Mouse (Mus musculus): Measurements from ENCODE around the gene Fam213b. TPM values are rescaled to one million over a fixed set of nuclear protein-coding genes. Genes with fewer than 3 reads are reported as not detected.
A peak's percentile ranks its signal among the peaks of the same experiment; 100 is the strongest.

Fam213b gene
- polyA plus RNA-seq, 1 experiment from 2014 or later, result 38.0 TPM

DNA sequence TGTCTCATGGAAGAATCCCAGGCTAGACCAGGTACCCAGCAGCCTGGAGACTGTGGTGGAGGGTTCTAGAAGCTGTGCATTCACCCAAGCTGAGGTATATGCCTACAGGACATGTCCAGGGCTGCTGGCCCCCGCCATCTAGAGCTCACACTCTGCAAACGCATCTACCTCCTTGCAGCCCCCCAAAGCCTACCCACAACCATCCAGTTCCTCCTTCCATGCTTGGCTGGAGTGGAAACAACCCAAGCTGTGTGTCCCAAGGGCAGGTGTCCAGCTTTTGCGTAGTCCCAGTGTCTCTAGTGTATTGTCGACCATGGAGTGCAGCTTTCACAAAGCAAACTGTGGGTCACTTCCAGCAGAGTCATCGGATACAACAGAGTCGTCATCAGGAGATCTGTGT, 31.7 kb downstream of the Fam213b start:
- Histone ChIP-seq H3K27ac (no peak overlapping the region), H3K9ac (no peak overlapping the region), H3K4me3 (no peak overlapping the region), H3K36me3 (no peaks in the 10 kb centered on the region), H3K9me3 (replicated peaks) (no peaks in the 10 kb centered on the region), H3K27me3 (peaks cover 25% of the 10 kb centered on the region), H3K4me2 (replicated peaks) (no peak overlapping the region), H3K4me1 (peaks cover 21% of the 10 kb centered on the region)
- ATAC-seq (ENCODE audit: low FRiP score), result no peak
- 88% methylated on average over 6 of the region's 6 CpGs for WGBS

DNA sequence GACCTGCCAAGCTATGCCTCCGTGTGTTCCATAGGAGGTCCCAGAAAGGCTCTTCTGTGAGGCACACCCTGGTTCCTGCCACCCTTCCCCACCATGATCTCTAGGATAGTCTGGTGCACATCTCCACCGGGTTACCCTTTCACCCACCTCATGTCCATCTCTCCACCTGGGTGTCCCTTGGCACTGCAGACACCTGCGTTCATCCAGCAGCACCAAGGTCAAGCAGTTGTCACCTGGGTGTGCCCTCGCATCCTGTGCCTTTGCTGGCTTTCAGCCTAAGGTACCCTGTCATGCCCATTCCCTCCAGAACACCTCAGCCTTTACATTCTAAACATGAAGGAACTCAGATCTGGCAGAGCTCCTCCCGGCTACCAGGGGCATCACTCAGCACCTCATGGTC, 32.5 kb downstream of the Fam213b start:
- Histone ChIP-seq H3K4me2 (replicated peaks) (no peak overlapping the region), H3K36me3 (no peaks in the 10 kb centered on the region), H3K4me1 (peaks cover 13% of the 10 kb centered on the region), H3K9ac (no peak overlapping the region), H3K27me3 (peaks cover 19% of the 10 kb centered on the region), H3K9me3 (replicated peaks) (no peaks in the 10 kb centered on the region), H3K27ac (no peak overlapping the region), H3K4me3 (no peak overlapping the region)
- WGBS, result 86% methylated on average over 5 of the region's 5 CpGs
- ATAC-seq (ENCODE audit: low FRiP score), result no peak

DNA sequence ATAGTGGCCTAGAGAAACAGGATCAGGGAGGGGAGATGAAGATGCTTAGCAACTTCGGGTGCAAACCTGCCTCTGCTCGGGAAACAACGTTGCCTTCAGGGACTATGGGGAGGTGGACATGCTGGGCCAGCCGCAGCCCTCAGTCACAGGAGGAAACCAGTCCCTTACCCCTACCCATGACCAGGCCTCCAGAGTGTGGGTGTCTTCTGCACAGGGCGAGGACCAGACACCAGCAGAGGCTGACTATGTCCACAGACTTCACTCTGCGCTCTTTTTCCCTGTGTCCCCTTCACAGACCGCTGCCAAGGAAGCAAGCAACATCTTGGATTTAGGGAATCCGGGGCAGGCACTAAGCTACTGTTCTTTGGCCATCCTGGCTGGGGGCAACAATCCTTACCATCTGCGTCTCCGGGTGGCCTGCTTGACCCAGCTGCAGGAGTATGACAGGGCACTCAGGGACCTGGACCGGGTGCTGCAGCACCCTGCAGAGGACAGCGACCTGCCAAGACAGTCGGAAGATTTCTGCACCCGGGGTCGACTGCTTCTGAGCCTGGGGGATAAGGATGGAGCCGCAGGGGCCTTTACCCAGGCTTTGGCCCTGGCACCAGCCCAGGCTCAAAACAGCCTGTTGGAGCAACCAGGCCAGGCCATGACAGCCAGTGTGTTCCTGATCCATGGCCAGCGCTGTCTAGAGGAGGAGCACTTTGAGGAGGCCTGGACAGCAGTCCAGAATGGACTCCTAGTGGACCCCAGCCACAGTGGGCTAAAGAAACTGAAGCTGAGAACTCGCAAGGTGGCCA, 33.8 kb downstream of the Fam213b start:
- Histone ChIP-seq H3K4me3 (no peak overlapping the region), H3K4me1 (peaks cover 13% of the 10 kb centered on the region), H3K27ac (peak overlapping the region; percentile 79), H3K36me3 (no peaks in the 10 kb centered on the region), H3K9me3 (replicated peaks) (no peaks in the 10 kb centered on the region), H3K9ac (peak overlapping the region; percentile 62), H3K27me3 (peaks cover 14% of the 10 kb centered on the region), H3K4me2 (replicated peaks) (peak overlapping the region; percentile 54)
- ATAC-seq (ENCODE audit: low FRiP score), result 0 out of 2 replicates have a peak, but pooled peaks have one; percentile 27
- 84% methylated on average over 18 of the region's 18 CpGs for WGBS

DNA sequence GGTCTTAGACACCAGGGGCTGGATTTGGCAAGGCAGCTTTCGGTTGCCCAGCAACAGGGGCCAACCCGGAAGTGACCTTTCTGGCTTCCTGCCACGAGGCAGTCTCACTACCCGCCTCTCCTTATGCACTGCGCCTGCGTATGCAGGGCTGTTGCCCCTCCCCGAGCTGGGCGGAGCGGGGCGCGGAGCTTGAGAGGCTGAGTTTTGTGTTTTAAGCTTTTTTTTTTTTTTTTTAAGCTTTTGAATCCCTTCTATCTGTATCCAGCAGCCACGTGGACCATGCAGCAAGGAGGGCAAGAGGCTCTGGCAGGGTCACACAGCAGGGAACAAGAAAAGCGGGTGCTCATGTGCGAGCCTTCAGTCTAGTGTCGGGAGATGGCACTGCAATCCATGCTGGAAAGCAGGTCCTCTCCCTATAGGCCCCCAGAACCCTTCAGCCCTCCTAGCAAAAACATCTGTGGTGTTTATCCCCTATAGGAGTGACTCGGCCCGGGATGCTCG, 34.6 kb downstream of the Fam213b start:
- 2% methylated on average over 18 of the region's 18 CpGs for WGBS
- Histone ChIP-seq H3K4me1 (peaks cover 13% of the 10 kb centered on the region), H3K4me2 (replicated peaks) (peak overlapping the region; percentile 54), H3K9me3 (replicated peaks) (no peaks in the 10 kb centered on the region), H3K9ac (peak overlapping the region; percentile 62), H3K27me3 (peaks cover 14% of the 10 kb centered on the region), H3K4me3 (peak overlapping the region; percentile 33), H3K36me3 (no peaks in the 10 kb centered on the region), H3K27ac (peak overlapping the region; percentile 79)
- ATAC-seq (ENCODE audit: low FRiP score), result peak; percentile 88

DNA sequence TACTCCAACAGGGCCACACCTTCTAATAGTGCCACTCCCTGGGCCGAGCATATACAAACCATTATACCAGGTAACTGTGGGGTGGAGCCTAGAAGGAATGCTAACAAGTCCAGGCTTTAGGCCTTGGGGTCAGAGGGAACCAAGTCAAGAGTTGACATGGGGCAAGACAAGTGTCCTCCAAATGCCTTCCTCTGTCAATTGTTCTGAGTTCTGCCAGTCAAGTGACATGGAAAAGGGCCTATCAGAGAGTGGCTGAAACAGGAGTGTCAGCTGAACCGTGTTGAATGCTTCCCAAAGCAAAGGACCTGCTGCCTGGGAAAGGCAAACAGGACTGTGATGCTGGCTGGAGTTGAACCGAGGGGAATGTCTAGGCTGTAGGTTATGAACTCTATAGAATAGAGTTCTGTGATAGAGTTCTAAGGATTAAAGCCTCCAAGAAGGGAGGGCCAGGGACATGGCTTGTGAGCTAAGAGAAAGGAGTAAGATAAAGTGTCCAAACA, 35.4 kb downstream of the Fam213b start:
- H3K4me3 ChIP-seq, result no peak overlapping the region
- 87% methylated on average over 3 of the region's 3 CpGs for WGBS
- no peak overlapping the region for H3K9ac ChIP-seq
- peak overlapping the region; percentile 64; the same call in 1 of the 2 replicates for H3K27ac ChIP-seq
- H3K36me3 ChIP-seq, result no peaks in the 10 kb centered on the region
- H3K4me2 ChIP-seq (replicated peaks), result peak overlapping the region; percentile 54; the same call in 1 of the 2 replicates
- peaks cover 13% of the 10 kb centered on the region for H3K4me1 ChIP-seq
- peaks cover 16% of the 10 kb centered on the region for H3K27me3 ChIP-seq
- H3K9me3 ChIP-seq (replicated peaks), result no peaks in the 10 kb centered on the region
- ATAC-seq (ENCODE audit: low FRiP score), result no peak

DNA sequence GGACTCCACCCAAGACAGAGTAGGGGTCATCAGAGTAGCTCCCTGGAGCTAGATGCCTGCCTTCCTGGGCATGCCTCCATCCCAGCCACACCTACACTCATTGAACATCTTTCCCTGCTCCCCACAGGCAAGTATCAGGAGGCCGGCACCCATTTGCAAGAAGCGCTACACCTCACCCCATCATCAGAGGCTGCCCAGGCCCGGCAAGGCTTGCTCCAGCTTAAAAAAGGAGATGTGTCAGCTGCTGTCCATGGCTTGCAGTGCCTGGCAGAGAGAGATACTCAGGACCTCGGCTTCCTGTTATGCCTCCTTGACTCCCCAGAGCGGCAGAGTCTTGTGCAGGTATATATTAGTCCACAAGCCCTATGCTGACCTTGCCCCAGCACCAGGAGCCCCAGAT, 37.0 kb downstream of the Fam213b start:
- Histone ChIP-seq H3K4me2 (replicated peaks) (no peak overlapping the region), H3K9me3 (replicated peaks) (no peaks in the 10 kb centered on the region), H3K4me1 (peaks cover 13% of the 10 kb centered on the region), H3K36me3 (no peaks in the 10 kb centered on the region), H3K4me3 (no peak overlapping the region), H3K9ac (no peak overlapping the region), H3K27ac (no peak overlapping the region), H3K27me3 (peaks cover 9% of the 10 kb centered on the region)
- 78% methylated on average over 5 of the region's 5 CpGs for WGBS
- ATAC-seq (ENCODE audit: low FRiP score), result no peak

DNA sequence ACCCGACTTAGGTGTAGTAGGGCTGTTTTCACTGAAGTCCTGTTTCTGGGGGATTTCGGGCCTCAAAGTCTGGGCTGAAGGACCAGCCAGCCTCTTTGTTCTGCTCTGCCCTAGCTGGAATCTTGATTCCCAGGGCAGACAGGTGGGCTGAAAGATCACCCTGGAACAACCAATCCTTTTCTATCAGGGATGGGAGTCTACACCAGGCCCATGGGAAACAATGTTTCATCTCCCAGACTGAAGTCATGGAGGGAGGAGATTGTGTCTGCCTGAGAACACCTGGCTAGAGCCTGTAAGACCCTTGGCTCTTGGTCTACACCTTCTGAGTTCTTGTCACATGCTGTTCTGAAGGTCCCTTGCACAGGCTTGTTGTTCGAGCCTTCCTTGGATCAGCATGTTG, 40.3 kb downstream of the Fam213b start:
- H3K4me3 ChIP-seq, result no peak overlapping the region
- H3K9me3 ChIP-seq (replicated peaks), result no peaks in the 10 kb centered on the region
- peaks cover 33% of the 10 kb centered on the region for H3K27me3 ChIP-seq
- 78% methylated on average over 3 of the region's 3 CpGs for WGBS
- H3K9ac ChIP-seq, result no peak overlapping the region
- H3K4me2 ChIP-seq (replicated peaks), result no peak overlapping the region
- H3K27ac ChIP-seq, result no peak overlapping the region
- ATAC-seq (ENCODE audit: low FRiP score), result no peak
- H3K4me1 ChIP-seq, result peaks cover 6% of the 10 kb centered on the region
- no peaks in the 10 kb centered on the region for H3K36me3 ChIP-seq

DNA sequence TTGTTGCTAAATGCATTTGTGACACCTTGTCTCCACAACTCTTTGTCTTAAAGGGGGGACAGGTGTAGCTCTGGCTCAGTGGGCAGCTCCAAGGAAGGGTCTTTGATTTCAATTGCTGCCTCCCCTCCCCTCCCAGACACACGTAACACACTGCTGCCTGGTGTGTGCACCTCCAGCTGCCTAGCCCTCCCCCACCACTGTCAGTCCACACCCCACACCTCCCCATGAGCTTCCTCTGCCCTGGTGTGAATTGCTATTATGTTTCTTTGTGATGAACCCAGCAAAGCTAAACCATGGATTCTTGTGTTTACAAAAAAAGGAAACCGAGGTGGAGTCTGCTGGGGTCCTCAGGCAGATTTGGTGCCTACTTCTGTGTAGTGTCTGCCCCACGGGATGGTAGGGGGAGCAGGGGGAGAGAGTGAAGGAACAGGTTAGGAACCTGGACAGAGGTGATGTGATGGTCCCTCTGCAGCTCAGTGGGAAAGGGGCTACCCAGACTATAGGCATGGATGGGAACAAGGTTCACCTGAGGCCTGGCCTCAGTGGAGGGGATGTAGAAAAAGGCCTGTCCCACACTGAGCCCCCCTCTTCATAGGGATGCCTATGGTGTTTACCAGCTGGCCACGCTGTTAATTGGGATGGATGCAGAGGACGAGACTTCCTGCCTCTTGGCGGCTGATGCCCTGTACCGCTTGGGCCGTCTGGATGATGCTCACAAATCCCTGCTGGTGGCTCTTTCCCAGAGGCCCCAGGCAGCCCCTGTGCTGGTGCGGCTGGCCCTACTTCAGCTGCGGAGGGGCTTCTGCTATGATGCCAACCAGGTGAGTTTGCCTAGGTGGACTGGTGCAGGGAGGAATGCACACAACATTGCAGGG, 41.3 kb downstream of the Fam213b start:
- Histone ChIP-seq H3K27ac (no peak overlapping the region), H3K4me1 (peaks cover 6% of the 10 kb centered on the region), H3K9me3 (replicated peaks) (no peaks in the 10 kb centered on the region), H3K9ac (no peak overlapping the region), H3K4me3 (no peak overlapping the region), H3K4me2 (replicated peaks) (no peak overlapping the region), H3K27me3 (peaks cover 30% of the 10 kb centered on the region), H3K36me3 (no peaks in the 10 kb centered on the region)
- ATAC-seq (ENCODE audit: low FRiP score), result no peak
- 76% methylated on average over 10 of the region's 10 CpGs for WGBS

DNA sequence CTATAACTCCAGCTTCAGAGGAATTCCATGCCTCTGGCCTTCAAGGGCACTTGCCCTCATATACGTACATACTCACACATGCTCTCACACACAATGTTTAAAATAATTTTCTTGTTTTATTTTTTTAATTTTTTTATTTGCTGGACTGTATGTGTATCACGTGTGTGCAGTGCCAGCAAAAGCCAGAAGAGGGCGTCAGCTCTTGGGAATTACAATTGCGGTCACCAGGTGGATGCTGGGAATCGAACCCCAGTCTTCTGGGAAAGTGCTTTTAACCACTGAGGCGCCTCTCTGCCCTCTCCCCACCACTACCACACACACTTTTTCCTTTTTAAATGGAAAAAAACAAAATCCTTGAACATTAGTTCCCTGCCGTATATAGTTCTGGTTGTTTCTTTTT, 42.1 kb downstream of the Fam213b start:
- no peaks in the 10 kb centered on the region for H3K36me3 ChIP-seq
- peaks cover 6% of the 10 kb centered on the region for H3K4me1 ChIP-seq
- 89% methylated on average over 7 of the region's 7 CpGs for WGBS
- peak overlapping the region; percentile 88 for H3K4me2 ChIP-seq (replicated peaks)
- no peak overlapping the region for H3K9ac ChIP-seq
- H3K27me3 ChIP-seq, result peaks cover 28% of the 10 kb centered on the region
- ATAC-seq (ENCODE audit: low FRiP score), result 0 out of 2 replicates have a peak, but pooled peaks have one; percentile 8
- H3K9me3 ChIP-seq (replicated peaks), result no peaks in the 10 kb centered on the region
- H3K4me3 ChIP-seq, result peak overlapping the region; percentile 54; the same call in 1 of the 2 replicates
- 0 out of 2 replicates have a peak overlapping the region, but pooled peaks have one; percentile 79 for H3K27ac ChIP-seq

DNA sequence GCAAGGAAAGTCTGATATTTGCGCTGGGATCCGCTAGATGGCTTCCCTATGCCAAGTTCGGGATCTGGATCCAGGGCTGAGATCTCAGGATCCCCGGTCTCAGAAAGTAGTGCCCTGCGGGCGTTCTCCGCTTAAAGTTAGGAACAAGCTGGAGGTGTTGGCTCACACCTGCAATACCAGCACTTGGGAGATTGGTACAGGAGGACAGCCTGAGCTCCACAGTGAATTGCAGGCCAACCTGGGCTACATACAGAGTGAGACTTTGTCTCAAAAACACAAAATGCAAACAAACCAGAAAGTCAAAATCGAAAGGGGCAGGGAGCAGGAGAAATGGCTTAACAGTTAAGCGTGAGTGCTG, 42.5 kb downstream of the Fam213b start:
- H3K36me3 ChIP-seq, result no peaks in the 10 kb centered on the region
- ATAC-seq (ENCODE audit: low FRiP score), result peak; percentile 39; the same call in 1 of the 2 replicates
- WGBS, result 17% methylated on average over 9 of the region's 9 CpGs
- H3K27me3 ChIP-seq, result peaks cover 27% of the 10 kb centered on the region
- peak overlapping the region; percentile 79 for H3K27ac ChIP-seq
- no peaks in the 10 kb centered on the region for H3K9me3 ChIP-seq (replicated peaks)
- H3K4me2 ChIP-seq (replicated peaks), result peak overlapping the region; percentile 88
- H3K4me3 ChIP-seq, result peak overlapping the region; percentile 54
- peaks cover 6% of the 10 kb centered on the region for H3K4me1 ChIP-seq
- peak overlapping the region; percentile 3; the same call in 1 of the 2 replicates for H3K9ac ChIP-seq

DNA sequence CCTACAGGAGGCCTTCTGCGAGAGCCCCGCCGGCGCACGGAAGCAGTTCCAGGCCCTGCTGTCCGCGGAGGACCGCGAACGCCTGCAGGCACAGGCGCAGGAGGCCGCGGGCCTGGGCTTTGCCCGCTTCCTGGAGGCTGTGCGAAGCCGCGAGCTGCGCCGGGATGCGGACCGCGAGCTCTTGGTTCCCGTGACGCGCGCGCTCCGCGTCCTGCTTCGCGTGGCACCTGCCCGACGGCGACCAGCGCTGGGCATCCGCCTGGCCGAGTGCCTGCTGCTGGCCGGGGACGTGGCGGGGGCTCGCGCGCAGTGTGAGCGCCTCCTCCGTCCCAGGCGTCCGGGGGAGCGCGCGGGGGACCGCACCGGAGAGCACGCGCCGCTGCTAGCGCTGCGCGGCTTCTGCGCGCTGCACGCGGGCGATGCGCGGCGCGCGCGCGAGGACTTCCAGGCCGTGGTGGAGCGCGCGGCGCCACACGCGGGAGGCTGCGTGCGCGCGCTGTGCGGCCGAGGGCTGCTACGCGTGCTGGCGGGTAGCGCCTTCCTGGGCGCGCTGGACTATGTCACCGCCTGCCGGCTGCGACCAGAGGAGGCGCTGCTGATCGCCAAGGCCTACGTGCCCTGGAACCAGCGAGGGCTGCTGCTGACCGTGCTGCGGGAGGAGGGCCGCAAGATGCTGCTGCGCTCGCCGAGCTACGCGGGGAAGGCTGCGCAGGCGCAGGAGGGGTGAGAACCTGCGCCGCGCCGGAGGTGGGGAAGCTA, 43.0 kb downstream of the Fam213b start:
- peaks cover 27% of the 10 kb centered on the region for H3K27me3 ChIP-seq
- H3K9me3 ChIP-seq (replicated peaks), result no peaks in the 10 kb centered on the region
- H3K27ac ChIP-seq, result peak overlapping the region; percentile 79
- H3K9ac ChIP-seq, result peak overlapping the region; percentile 69
- H3K4me1 ChIP-seq, result peaks cover 6% of the 10 kb centered on the region
- H3K4me3 ChIP-seq, result peak overlapping the region; percentile 54
- no peaks in the 10 kb centered on the region for H3K36me3 ChIP-seq
- ATAC-seq (ENCODE audit: low FRiP score), result peak; percentile 96
- H3K4me2 ChIP-seq (replicated peaks), result peak overlapping the region; percentile 88
- under 1% methylated on average over 94 of the region's 110 CpGs for WGBS

Data from hindbrain, embryonic 12.5 days (tissue).